Mouse (Mus musculus) spleen, adult 2 months (tissue): ENCODE results near the gene Prm2. TPM values are rescaled to one million over a fixed set of nuclear protein-coding genes. Genes with fewer than 3 reads are reported as not detected.

Experiments used
- DNase-seq, 2 experiments: peaks; one replicate each; pipeline versions ENCODE4 v3.0.0 to v3.0.0-alpha.2; 2012 to 2021; ENCODE audit warnings: low spot score in 2 of 2, low read depth in 1 of 2
- H3K27ac ChIP-seq: fragments of 200-500 bp; 2 replicates; pipeline ENCODE4 v1.5.1; 2012; ENCODE audit warnings: low read length, inconsistent platforms; ENCODE audit not compliant: insufficient read depth
- H3K27me3 ChIP-seq: fragments of 200-500 bp; 2 replicates; pipeline ENCODE4 v1.6.1; 2012; ENCODE audit warnings: mild to moderate bottlenecking, moderate library complexity, low read length, inconsistent platforms; ENCODE audit not compliant: control insufficient read depth, insufficient read depth
- H3K36me3 ChIP-seq: fragments of 200-500 bp; 2 replicates; pipeline ENCODE4 v1.6.1; 2012; ENCODE audit warnings: mild to moderate bottlenecking, low read length, inconsistent platforms; ENCODE audit not compliant: control insufficient read depth, insufficient read depth
- H3K4me1 ChIP-seq: fragments of 200-500 bp; 2 replicates; pipeline ENCODE4 v1.6.1; 2011; ENCODE audit warnings: inconsistent platforms; ENCODE audit not compliant: control insufficient read depth, insufficient read depth, insufficient read length
- H3K4me3 ChIP-seq: fragments of 200-500 bp; 2 replicates; pipeline ENCODE4 v1.5.1; 2011; ENCODE audit warnings: mild to moderate bottlenecking, inconsistent platforms; ENCODE audit not compliant: insufficient read depth, insufficient read length; ENCODE audit errors: extremely low read depth
- CTCF ChIP-seq: fragments of 200-500 bp; IDR thresholded peaks from 2 replicates; pipeline ENCODE4 v1.5.1; 2011; ENCODE audit warnings: mild to moderate bottlenecking, inconsistent platforms; ENCODE audit not compliant: insufficient read depth, insufficient read length, insufficient replicate concordance; ENCODE audit errors: extremely low read depth
- POLR2A ChIP-seq: fragments of 200-500 bp; IDR thresholded peaks from 2 replicates; pipeline ENCODE4 v1.6.1; 2011; ENCODE audit warnings: low read depth, low read length, inconsistent platforms
- WGBS: fragments of 180-500 bp; shearing (Covaris S2); methylation state at CpG from one replicate; pipeline ENCODE4 v1.1.7; 2018; 5-methylcytosine and 5-hydroxymethylcytosine counted together
- polyA plus RNA-seq: library from polyadenylated mRNA; depleted of rRNA; stranded (reverse); fragments of >200 nt; gene quantifications from 2 replicates; pipeline ENCODE4 v1.2.3, GENCODE M21; 2012

Prm2 gene
- polyA plus RNA-seq, 1 experiment, result not detected

DNA sequence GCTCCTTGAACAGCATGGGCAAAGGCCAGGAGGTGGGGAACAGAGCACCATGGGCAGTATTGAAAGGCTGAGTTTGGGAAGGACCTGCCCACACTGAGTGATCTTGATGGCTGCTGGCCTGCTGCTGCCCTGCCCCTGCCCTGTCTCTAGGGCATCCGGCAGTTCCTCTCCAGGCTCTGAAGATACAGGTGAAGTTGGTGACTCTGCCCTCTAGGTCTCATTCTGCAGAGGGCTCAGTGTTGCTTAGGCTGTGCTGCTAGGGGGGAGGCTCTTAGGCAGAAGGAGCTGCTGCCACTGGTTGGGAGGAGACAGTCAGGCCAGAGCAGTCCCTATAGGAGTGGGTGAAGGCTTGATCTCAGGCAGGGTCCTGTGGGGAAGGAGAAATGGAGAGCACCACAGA lies 42.0 kb upstream of the Prm2 start:
- Histone ChIP-seq H3K27me3 (no peaks in the 10 kb centered on the region), H3K4me3 (no peak overlapping the region), H3K36me3 (no peaks in the 10 kb centered on the region), H3K27ac (no peak overlapping the region), H3K4me1 (peaks cover 15% of the 10 kb centered on the region; the same call in 1 of the 2 replicates)
- no peak for DNase-seq
- TF ChIP-seq POLR2A (no peak), CTCF (no peak)
- WGBS, result 41% methylated on average over 1 of the region's 1 CpGs

DNA sequence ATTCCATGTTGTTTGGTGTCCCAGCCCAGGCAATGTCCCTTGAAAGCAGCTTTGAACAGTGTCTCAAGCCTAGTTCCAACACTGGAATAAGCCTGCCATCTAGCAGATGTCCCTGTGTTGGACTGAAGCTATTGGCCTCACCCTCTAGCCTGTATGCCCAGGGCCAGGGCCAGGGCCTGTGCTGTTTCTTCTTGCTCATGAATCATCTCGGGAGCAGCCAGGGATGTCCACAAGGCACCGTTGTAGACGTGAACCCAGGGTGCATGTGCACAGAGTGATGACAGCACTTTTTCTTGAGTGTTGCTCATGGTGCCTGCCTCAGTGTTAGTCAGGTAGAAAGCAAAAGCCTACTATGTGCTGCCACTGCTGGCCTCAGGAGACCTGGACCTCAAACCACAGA lies 41.3 kb upstream of the Prm2 start:
- Histone ChIP-seq H3K27ac (no peak overlapping the region), H3K27me3 (no peaks in the 10 kb centered on the region), H3K4me1 (peaks cover 11% of the 10 kb centered on the region; the same call in 1 of the 2 replicates), H3K4me3 (no peak overlapping the region), H3K36me3 (no peaks in the 10 kb centered on the region)
- 84% methylated on average over 3 of the region's 3 CpGs for WGBS
- no peak for DNase-seq
- TF ChIP-seq POLR2A (no peak), CTCF (no peak)

GRCm38 (mm10) chr16:10836388-10836787 lies 40.5 kb upstream of the Prm2 start:
- Histone ChIP-seq H3K27ac (no peak overlapping the region), H3K27me3 (no peaks in the 10 kb centered on the region), H3K36me3 (no peaks in the 10 kb centered on the region), H3K4me1 (peaks cover 9% of the 10 kb centered on the region; the same call in 1 of the 2 replicates), H3K4me3 (no peak overlapping the region)
- no peak for DNase-seq
- 74% methylated on average over 3 of the region's 3 CpGs for WGBS
- no peak for TF ChIP-seq POLR2A
- no peak for TF ChIP-seq CTCF

DNA sequence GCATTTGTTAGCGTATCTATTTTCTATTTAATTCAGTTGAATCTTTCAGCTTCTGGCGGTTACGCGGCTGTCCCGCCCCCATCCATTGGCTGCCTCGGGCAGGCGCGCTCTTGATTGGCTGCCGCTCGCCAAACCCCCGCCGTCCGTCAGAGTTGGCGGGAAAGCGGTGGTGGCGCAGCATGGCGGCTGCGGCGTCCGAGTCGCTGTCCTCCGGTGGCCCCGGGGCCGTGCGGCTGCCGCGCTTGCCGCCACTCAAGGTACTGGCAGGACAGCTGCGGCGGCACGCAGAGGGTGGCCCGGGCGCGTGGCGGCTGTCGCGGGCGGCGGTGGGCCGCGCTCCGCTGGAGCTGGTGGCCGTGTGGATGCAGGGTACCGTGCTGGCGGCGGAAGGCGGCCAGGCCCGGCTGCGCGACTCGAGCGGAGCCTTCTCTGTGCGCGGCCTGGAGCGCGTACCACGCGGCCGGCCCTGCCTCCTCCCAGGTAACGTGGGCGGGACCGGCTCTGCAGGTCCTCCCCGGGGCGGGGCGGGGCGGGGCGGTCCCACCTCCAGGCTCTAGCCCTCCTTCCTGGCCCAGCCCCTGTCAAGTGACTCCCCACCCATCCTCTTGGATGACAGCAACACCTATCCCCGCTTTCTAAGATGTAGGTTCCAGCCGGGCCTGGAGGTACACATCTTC lies 39.1 kb upstream of the Prm2 start, which contains the start of gene Rmi2:
Gene Rmi2, plus strand, starts transcription at position 149 of the 677 bp plus-strand sequence.
- H3K27me3 ChIP-seq, result no peaks in the 10 kb centered on the region
- H3K4me3 ChIP-seq, result peak within 1 kb of the TSS; percentile 89
- peaks cover 9% of the 10 kb centered on the region; the same call in 1 of the 2 replicates for H3K4me1 ChIP-seq
- H3K36me3 ChIP-seq, result no peaks in the 10 kb centered on the region
- DNase-seq, result peak; percentile 47 to 87
- H3K27ac ChIP-seq, result peak within 1 kb of the TSS; percentile 72
- under 1% methylated on average over 66 of the region's 69 CpGs for WGBS
- no peak for TF ChIP-seq CTCF
- TF ChIP-seq POLR2A, result no peak

- 3% methylated on average over 12 of the region's 12 CpGs for WGBS
- TF ChIP-seq POLR2A (no peak), CTCF (no peak)
Measured at GRCm38 (mm10) chr16:10834542-10834910, 38.6 kb upstream of the Prm2 start.

DNA sequence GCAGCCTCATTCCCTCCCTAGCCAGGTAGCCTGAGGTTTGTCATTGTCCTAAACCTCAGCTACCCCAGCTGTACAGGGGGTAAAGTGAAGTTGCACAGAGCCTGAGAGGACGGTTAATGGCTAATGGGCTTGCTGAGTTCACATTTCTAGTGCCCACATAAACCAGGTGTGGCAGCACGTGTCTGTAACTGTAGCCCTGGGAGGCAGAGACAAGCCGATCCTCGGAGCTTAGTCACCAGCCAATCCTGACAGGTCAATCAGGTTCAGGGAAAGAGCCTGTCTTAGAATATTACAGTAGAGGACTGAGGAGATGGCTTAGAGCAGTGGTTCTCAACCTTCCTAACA lies 32.5 kb upstream of the Prm2 start:
- H3K4me3 ChIP-seq, result no peak overlapping the region
- 60% methylated on average over 4 of the region's 4 CpGs for WGBS
- H3K4me1 ChIP-seq, result peaks cover 6% of the 10 kb centered on the region; the same call in 1 of the 2 replicates
- H3K36me3 ChIP-seq, result no peaks in the 10 kb centered on the region
- TF ChIP-seq CTCF, result no peak
- no peak for TF ChIP-seq POLR2A
- DNase-seq, result no peak
- no peaks in the 10 kb centered on the region for H3K27me3 ChIP-seq
- H3K27ac ChIP-seq, result no peak overlapping the region

More at GRCm38 (mm10) chr16:10834542-10834910, 38.6 kb upstream of the Prm2 start:
- no peak for DNase-seq
- H3K27ac ChIP-seq, result no peak overlapping the region
- H3K4me1 ChIP-seq, result peaks cover 9% of the 10 kb centered on the region; the same call in 1 of the 2 replicates
- no peaks in the 10 kb centered on the region for H3K27me3 ChIP-seq
- H3K36me3 ChIP-seq, result no peaks in the 10 kb centered on the region
- peak overlapping the region; percentile 89 for H3K4me3 ChIP-seq
